Mouse (Mus musculus): ENCODE results near the gene Pqlc3. TPM values are rescaled to one million over a fixed set of nuclear protein-coding genes. Genes with fewer than 3 reads are reported as not detected.

The Pqlc3 gene
- polyA plus RNA-seq (2016; fragmentation: Nextera tagmentation; extraction: Ambion mirVana), result 3.5 and 4.8 TPM in 2 replicates

- H3K9me3 ChIP-seq (replicated peaks), result no peaks in the 10 kb centered on the region
- H3K9ac ChIP-seq, result peak within 1 kb of the TSS; percentile 68
- ATAC-seq (ENCODE audit: insufficient number of reproducible peaks, low FRiP score), result peak; percentile 93
- no peak within 1 kb of the TSS; the same call in 1 of the 2 replicates for H3K27ac ChIP-seq (ENCODE audit: poor library complexity, severe bottlenecking)
- 1% methylated on average over 57 of the region's 57 CpGs for WGBS
- H3K4me3 ChIP-seq, result peak within 1 kb of the TSS; percentile 65
- H3K27me3 ChIP-seq (replicated peaks), result 0 out of 2 replicates have a peak, but pooled peaks cover 4% of the 10 kb centered on the region
- peaks cover 13% of the 10 kb centered on the region; the same call in 1 of the 2 replicates for H3K36me3 ChIP-seq
- H3K4me2 ChIP-seq, result peak within 1 kb of the TSS; percentile 93
- H3K4me1 ChIP-seq (replicated peaks), result peaks cover 29% of the 10 kb centered on the region
Observed at GRCm38 (mm10) chr12:16999739-17000497, at the start of gene Pqlc3. Gene Pqlc3, minus strand, starts transcription at chr12:17000408.

GRCm38 (mm10) chr12:17049796-17050195, 49.6 kb upstream of the Pqlc3 start:
- Histone ChIP-seq H3K9me3 (replicated peaks) (no peaks in the 10 kb centered on the region), H3K9ac (no peak overlapping the region), H3K27me3 (replicated peaks) (no peaks in the 10 kb centered on the region), H3K4me3 (no peak overlapping the region), H3K27ac (ENCODE audit: poor library complexity, severe bottlenecking) (no peak overlapping the region), H3K4me2 (no peak overlapping the region), H3K36me3 (no peaks in the 10 kb centered on the region), H3K4me1 (replicated peaks) (no peaks in the 10 kb centered on the region)
- ATAC-seq (ENCODE audit: insufficient number of reproducible peaks, low FRiP score), result no peak
- 84% methylated on average over 1 of the region's 1 CpGs for WGBS

- 79% methylated on average over 7 of the region's 7 CpGs for WGBS
- Histone ChIP-seq H3K4me1 (replicated peaks) (no peaks in the 10 kb centered on the region), H3K27ac (ENCODE audit: poor library complexity, severe bottlenecking) (no peak overlapping the region), H3K27me3 (replicated peaks) (no peaks in the 10 kb centered on the region), H3K4me2 (no peak overlapping the region), H3K36me3 (no peaks in the 10 kb centered on the region), H3K9ac (no peak overlapping the region), H3K4me3 (no peak overlapping the region), H3K9me3 (replicated peaks) (no peaks in the 10 kb centered on the region)
- no peak for ATAC-seq (ENCODE audit: insufficient number of reproducible peaks, low FRiP score)
Observed at GRCm38 (mm10) chr12:17048979-17049612, 48.9 kb upstream of the Pqlc3 start.

- H3K4me1 ChIP-seq (replicated peaks), result no peaks in the 10 kb centered on the region
- WGBS, result 43% methylated on average over 5 of the region's 5 CpGs
- ATAC-seq (ENCODE audit: insufficient number of reproducible peaks, low FRiP score), result no peak
- no peak overlapping the region for H3K9ac ChIP-seq
- no peak overlapping the region for H3K27ac ChIP-seq (ENCODE audit: poor library complexity, severe bottlenecking)
- no peaks in the 10 kb centered on the region for H3K27me3 ChIP-seq (replicated peaks)
- no peaks in the 10 kb centered on the region for H3K9me3 ChIP-seq (replicated peaks)
- no peak overlapping the region for H3K4me3 ChIP-seq
- no peaks in the 10 kb centered on the region for H3K36me3 ChIP-seq
- H3K4me2 ChIP-seq, result no peak overlapping the region
Observed at GRCm38 (mm10) chr12:17043311-17043710, 43.1 kb upstream of the Pqlc3 start.

GRCm38 (mm10) chr12:17040567-17040966, 40.4 kb upstream of the Pqlc3 start:
- no peak for ATAC-seq (ENCODE audit: insufficient number of reproducible peaks, low FRiP score)
- Histone ChIP-seq H3K27me3 (replicated peaks) (no peaks in the 10 kb centered on the region), H3K27ac (ENCODE audit: poor library complexity, severe bottlenecking) (no peak overlapping the region), H3K9me3 (replicated peaks) (no peaks in the 10 kb centered on the region), H3K4me3 (no peak overlapping the region), H3K4me1 (replicated peaks) (no peaks in the 10 kb centered on the region), H3K36me3 (no peaks in the 10 kb centered on the region), H3K9ac (no peak overlapping the region), H3K4me2 (no peak overlapping the region)
- WGBS, result 49% methylated on average over 1 of the region's 1 CpGs

GRCm38 (mm10) chr12:17039415-17039814, 39.2 kb upstream of the Pqlc3 start:
- no peak overlapping the region for H3K9ac ChIP-seq
- 62% methylated on average over 2 of the region's 2 CpGs for WGBS
- no peak for ATAC-seq (ENCODE audit: insufficient number of reproducible peaks, low FRiP score)

GRCm38 (mm10) chr12:17038246-17038645, 38.0 kb upstream of the Pqlc3 start:
- Histone ChIP-seq H3K27ac (ENCODE audit: poor library complexity, severe bottlenecking) (no peak overlapping the region), H3K9me3 (replicated peaks) (no peaks in the 10 kb centered on the region), H3K9ac (no peak overlapping the region), H3K4me3 (no peak overlapping the region), H3K4me2 (no peak overlapping the region), H3K27me3 (replicated peaks) (no peaks in the 10 kb centered on the region), H3K36me3 (no peaks in the 10 kb centered on the region), H3K4me1 (replicated peaks) (no peaks in the 10 kb centered on the region)
- 73% methylated on average over 6 of the region's 6 CpGs for WGBS
- no peak for ATAC-seq (ENCODE audit: insufficient number of reproducible peaks, low FRiP score)

More at GRCm38 (mm10) chr12:17039415-17039814, 39.2 kb upstream of the Pqlc3 start:
- Histone ChIP-seq H3K4me3 (no peak overlapping the region), H3K27ac (ENCODE audit: poor library complexity, severe bottlenecking) (no peak overlapping the region), H3K36me3 (no peaks in the 10 kb centered on the region), H3K27me3 (replicated peaks) (no peaks in the 10 kb centered on the region), H3K4me2 (no peak overlapping the region), H3K4me1 (replicated peaks) (no peaks in the 10 kb centered on the region), H3K9me3 (replicated peaks) (no peaks in the 10 kb centered on the region)

GRCm38 (mm10) chr12:17037053-17037610, 36.9 kb upstream of the Pqlc3 start:
- no peak overlapping the region for H3K27ac ChIP-seq (ENCODE audit: poor library complexity, severe bottlenecking)
- no peak overlapping the region for H3K9ac ChIP-seq
- H3K9me3 ChIP-seq (replicated peaks), result no peaks in the 10 kb centered on the region
- no peak overlapping the region for H3K4me3 ChIP-seq
- H3K4me1 ChIP-seq (replicated peaks), result no peaks in the 10 kb centered on the region
- no peaks in the 10 kb centered on the region for H3K27me3 ChIP-seq (replicated peaks)
- no peak for ATAC-seq (ENCODE audit: insufficient number of reproducible peaks, low FRiP score)
- 67% methylated on average over 14 of the region's 14 CpGs for WGBS
- H3K36me3 ChIP-seq, result no peaks in the 10 kb centered on the region
- H3K4me2 ChIP-seq, result no peak overlapping the region

GRCm38 (mm10) chr12:17036532-17036931, 36.3 kb upstream of the Pqlc3 start:
- Histone ChIP-seq H3K36me3 (no peaks in the 10 kb centered on the region), H3K27ac (ENCODE audit: poor library complexity, severe bottlenecking) (no peak overlapping the region), H3K27me3 (replicated peaks) (no peaks in the 10 kb centered on the region), H3K4me2 (no peak overlapping the region), H3K4me1 (replicated peaks) (no peaks in the 10 kb centered on the region), H3K9ac (no peak overlapping the region), H3K4me3 (no peak overlapping the region), H3K9me3 (replicated peaks) (no peaks in the 10 kb centered on the region)
- 56% methylated on average over 9 of the region's 9 CpGs for WGBS
- no peak for ATAC-seq (ENCODE audit: insufficient number of reproducible peaks, low FRiP score)

- 50% methylated on average over 2 of the region's 2 CpGs for WGBS
Observed at GRCm38 (mm10) chr12:17035128-17035527, 34.9 kb upstream of the Pqlc3 start.

GRCm38 (mm10) chr12:17034671-17035070, 34.5 kb upstream of the Pqlc3 start:
- no peak overlapping the region for H3K27ac ChIP-seq (ENCODE audit: poor library complexity, severe bottlenecking)

More at GRCm38 (mm10) chr12:17035128-17035527, 34.9 kb upstream of the Pqlc3 start:
- H3K9ac ChIP-seq, result no peak overlapping the region
- 0 out of 2 replicates have a peak, but pooled peaks cover 4% of the 10 kb centered on the region for H3K27me3 ChIP-seq (replicated peaks)
- H3K4me3 ChIP-seq, result no peak overlapping the region
- ATAC-seq (ENCODE audit: insufficient number of reproducible peaks, low FRiP score), result no peak
- H3K36me3 ChIP-seq, result no peaks in the 10 kb centered on the region
- no peak overlapping the region for H3K27ac ChIP-seq (ENCODE audit: poor library complexity, severe bottlenecking)
- H3K4me1 ChIP-seq (replicated peaks), result no peaks in the 10 kb centered on the region
- H3K4me2 ChIP-seq, result no peak overlapping the region
- H3K9me3 ChIP-seq (replicated peaks), result no peaks in the 10 kb centered on the region

More at GRCm38 (mm10) chr12:17034671-17035070, 34.5 kb upstream of the Pqlc3 start:
- Histone ChIP-seq H3K4me3 (no peak overlapping the region), H3K9ac (no peak overlapping the region), H3K4me1 (replicated peaks) (no peaks in the 10 kb centered on the region), H3K36me3 (no peaks in the 10 kb centered on the region), H3K4me2 (no peak overlapping the region), H3K27me3 (replicated peaks) (0 out of 2 replicates have a peak, but pooled peaks cover 4% of the 10 kb centered on the region), H3K9me3 (replicated peaks) (no peaks in the 10 kb centered on the region)
- ATAC-seq (ENCODE audit: insufficient number of reproducible peaks, low FRiP score), result no peak
- 68% methylated on average over 5 of the region's 5 CpGs for WGBS

Data from heart, embryonic 12.5 days (tissue).